ENCODE assay signal across 27 mouse cellular contexts in the genomic region with DNA sequence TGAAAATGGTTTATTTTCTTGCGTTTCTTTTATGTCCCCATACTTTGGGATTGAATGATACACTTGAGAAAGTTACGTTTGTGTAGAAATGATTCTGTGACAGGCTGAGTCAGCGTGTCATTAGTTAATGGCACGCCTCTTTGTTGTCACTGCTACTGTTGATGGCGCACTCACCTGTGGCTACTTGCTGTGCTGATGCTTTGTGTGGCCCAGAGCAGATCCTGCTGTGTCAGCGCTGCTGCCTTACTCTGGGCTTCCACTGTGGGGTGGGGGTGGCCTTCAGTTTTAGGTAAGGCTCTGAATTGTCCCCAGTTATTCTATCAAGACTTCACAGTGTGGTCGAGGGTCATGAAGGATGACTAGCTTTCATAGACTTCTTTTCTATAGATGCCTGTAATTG.
"Had no signal": no experiment of that assay in that cellular context is flagged by ENCODE, and none has a peak within 500 bp of the region (broad histone marks: within the 10 kb centered on the region; RNA-seq: fewer than 3 reads in every experiment).

No protein-coding gene starts in this region.

- H3K9ac ChIP-seq: embryonic facial prominence, embryonic 12.5 days; embryonic facial prominence, embryonic 13.5 days; embryonic facial prominence, embryonic 15.5 days; forebrain, embryonic 12.5 days; forebrain, embryonic 13.5 days; forebrain, embryonic 15.5 days; forebrain, postnatal 0 days had no signal

- H3K9me3 ChIP-seq: embryonic facial prominence, embryonic 10.5 days; embryonic facial prominence, embryonic 12.5 days; embryonic facial prominence, embryonic 13.5 days; embryonic facial prominence, embryonic 15.5 days; forebrain, embryonic 10.5 days; forebrain, embryonic 12.5 days; forebrain, embryonic 13.5 days; forebrain, embryonic 15.5 days had no signal

- H3K4me1 ChIP-seq: forebrain, embryonic 12.5 days; forebrain, embryonic 15.5 days had no signal

- H3K27me3 ChIP-seq: embryonic facial prominence, embryonic 12.5 days; embryonic facial prominence, embryonic 13.5 days; embryonic facial prominence, embryonic 15.5 days; forebrain, embryonic 12.5 days; forebrain, embryonic 13.5 days; forebrain, embryonic 15.5 days had no signal

- ATAC-seq: forebrain, embryonic 13.5 days; forebrain, embryonic 14.5 days; forebrain, embryonic 15.5 days; forebrain, embryonic 16.5 days; forebrain, postnatal 0 days had no signal

- H3K36me3 ChIP-seq: embryonic facial prominence, embryonic 10.5 days; embryonic facial prominence, embryonic 12.5 days; embryonic facial prominence, embryonic 13.5 days; embryonic facial prominence, embryonic 15.5 days; forebrain, embryonic 10.5 days; forebrain, embryonic 12.5 days; forebrain, embryonic 15.5 days had no signal

- H3K4me2 ChIP-seq: embryonic facial prominence, embryonic 12.5 days; embryonic facial prominence, embryonic 13.5 days; embryonic facial prominence, embryonic 15.5 days; forebrain, embryonic 12.5 days; forebrain, embryonic 13.5 days; forebrain, embryonic 15.5 days had no signal

- H3K4me3 ChIP-seq: embryonic facial prominence, embryonic 10.5 days; embryonic facial prominence, embryonic 12.5 days; embryonic facial prominence, embryonic 13.5 days; embryonic facial prominence, embryonic 15.5 days; erythroblast, embryonic 14.5 days; forebrain, embryonic 10.5 days; forebrain, embryonic 12.5 days; forebrain, embryonic 13.5 days; forebrain, embryonic 15.5 days; heart, adult 2 months had no signal

- H3K27ac ChIP-seq: embryonic facial prominence, embryonic 10.5 days; embryonic facial prominence, embryonic 12.5 days; embryonic facial prominence, embryonic 13.5 days; embryonic facial prominence, embryonic 15.5 days; forebrain, embryonic 10.5 days; forebrain, embryonic 12.5 days; forebrain, embryonic 13.5 days; forebrain, embryonic 15.5 days; heart, adult 2 months had no signal

- DNase-seq: cerebellum, adult 2 months; cerebellum, adult 8-10 months; cerebellum, adult 9-10 months; cerebellum, adult 9-11 months; cerebellum, postnatal 10 days; cerebellum, postnatal 14 days; cerebellum, postnatal 25 days; cerebellum, postnatal 36 days; embryo, embryonic 11 days; forebrain, postnatal 0 days; gastrocnemius, postnatal 10 days; gastrocnemius, postnatal 25 days; gastrocnemius, postnatal 36 days; heart, adult 11 months; heart, adult 18-20 months; heart, adult 2 months had no signal
